Mouse (Mus musculus): ENCODE results near the gene Ang5.
"Not testable (repeated sequence)": the region's sequence is repeated elsewhere in the genome, so short reads cannot be mapped to it uniquely, and the experiment has no call there.

Gene Ang5

DNA sequence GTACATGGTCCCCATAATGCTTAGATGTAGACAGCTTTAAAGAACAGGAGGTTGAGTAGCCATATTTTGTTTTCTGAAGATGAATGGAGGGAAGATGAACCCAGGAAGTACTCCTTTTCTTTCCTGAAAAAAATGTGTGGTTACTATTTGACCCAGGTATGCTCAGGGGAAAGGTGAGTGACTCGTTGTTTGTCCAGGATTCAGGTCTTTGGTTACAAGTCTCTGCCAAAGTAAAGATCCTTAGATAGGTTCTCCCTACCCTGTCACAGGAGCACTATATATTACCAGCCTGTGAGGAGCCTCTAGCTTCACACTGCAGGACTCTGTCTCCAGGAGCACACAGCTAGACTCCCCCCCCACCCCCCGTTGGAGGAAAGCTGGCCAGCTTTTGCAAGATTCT is at the start of gene Ang5:
Gene Ang5 (plus strand): TSS at position 301 of the 400 bp plus-strand sequence.
- DNase-seq (ENCODE audit: low read depth) = not testable (repeated sequence)

DNA sequence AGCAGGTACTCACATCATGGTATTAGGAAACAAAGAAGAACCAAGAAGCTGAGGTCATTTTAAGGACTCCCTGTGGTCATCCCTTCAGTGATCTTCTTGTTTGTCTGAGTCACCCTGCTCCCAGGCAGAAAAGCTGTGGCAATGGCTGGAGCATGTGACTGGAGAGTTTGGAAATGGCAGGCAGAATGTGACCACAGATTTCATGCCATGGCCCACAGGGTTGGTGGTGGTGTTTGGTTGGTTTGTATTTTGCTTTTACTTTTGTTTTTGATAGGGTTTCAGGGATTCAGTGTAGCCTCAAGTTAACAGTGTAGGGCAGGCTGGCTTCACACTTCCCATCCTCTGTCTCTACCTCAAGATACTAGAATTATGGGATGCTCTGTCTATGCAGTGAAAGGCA is 38.7 kb upstream of the Ang5 start:
- DNase-seq (ENCODE audit: low read depth) = not testable (repeated sequence)

DNA sequence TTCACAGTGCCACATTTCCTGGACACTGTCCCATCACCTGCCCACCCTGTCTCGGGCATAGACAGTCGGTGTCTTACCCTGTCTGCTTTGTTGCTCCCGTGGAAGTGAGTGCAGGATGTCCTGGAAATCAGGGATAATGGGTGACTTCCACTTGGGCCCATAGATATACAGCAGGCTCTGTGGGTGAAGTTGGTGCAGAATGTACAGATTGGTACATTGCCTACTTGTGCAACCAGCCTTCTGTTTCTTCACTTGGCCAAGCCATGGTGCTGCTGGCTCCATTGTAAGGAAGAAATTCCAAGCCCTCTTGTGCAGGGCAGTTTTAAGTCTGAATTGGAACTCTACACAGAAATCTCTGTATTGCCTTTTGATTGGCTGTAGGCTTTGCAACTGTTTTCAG is 33.4 kb upstream of the Ang5 start, which contains the start of gene Ear10:
Gene Ear10 (minus strand): TSS at position 101 of the 400 bp plus-strand sequence.
- DNase-seq (ENCODE audit: low read depth) = not testable (repeated sequence)

DNA sequence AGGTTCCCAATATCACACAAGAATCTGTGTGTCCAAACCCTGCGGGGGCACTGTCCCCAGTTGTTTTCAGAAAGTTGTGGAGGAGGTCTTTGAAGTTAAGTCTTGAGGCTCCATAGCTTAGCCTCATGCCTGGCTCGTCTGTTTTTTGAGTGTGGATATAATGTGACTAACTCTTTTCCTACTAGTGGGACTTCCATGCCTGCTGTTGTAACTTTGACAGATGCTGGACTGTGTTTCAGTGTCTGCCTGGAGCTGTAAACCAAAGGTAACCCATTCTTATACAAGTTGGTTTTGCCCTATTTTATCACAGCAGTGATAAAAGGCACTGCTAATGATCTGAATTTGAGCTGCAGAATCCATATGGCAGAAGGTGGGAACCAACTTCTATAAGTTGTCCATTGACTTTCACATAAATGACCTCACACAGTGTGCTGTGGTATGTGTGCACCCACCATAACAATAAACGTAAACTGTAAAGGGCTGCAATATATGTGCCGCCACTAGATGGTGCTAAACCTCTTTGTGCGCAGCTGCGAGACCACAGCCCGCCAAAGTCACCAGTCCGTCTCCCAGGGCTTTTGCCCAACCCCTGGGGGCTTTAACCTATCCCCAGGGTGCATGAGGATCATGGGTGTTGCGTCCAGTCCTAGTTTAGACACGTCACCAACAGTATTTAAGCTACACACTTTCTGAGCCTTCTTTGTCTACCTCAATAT is 32.0 kb upstream of the Ang5 start, which contains the start of gene Gm8113:
Gene Gm8113 (plus strand): TSS at position 703 of the 716 bp plus-strand sequence.
- DNase-seq (ENCODE audit: low read depth) = peak; percentile 68

DNA sequence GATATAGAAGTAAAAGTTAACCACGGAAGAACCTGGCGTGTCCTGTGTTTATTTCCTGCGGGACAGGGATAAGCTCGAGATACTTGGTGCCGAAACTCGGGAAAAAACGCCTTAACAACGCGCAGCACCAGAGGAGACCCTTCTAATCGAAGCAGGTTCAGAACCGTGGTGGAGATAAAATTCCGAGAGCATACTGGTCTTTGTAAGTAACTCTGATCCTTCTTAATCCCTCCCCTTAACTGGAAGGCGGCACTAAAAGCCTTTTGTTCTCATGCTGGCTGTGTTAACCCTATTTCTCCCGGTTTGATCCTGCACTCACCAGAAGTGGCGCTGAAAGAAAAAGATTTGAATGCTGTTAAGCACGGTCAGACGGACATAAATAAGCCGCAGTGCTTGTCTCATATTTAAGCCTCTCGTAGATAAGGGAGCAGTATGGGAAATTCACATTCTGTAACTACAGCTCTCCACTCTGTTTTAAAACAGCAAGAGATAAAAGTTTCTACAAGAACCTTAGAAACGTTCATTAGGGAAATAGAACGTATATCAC is 31.4 kb upstream of the Ang5 start:
- DNase-seq (ENCODE audit: low read depth) = peak; percentile 31

DNA sequence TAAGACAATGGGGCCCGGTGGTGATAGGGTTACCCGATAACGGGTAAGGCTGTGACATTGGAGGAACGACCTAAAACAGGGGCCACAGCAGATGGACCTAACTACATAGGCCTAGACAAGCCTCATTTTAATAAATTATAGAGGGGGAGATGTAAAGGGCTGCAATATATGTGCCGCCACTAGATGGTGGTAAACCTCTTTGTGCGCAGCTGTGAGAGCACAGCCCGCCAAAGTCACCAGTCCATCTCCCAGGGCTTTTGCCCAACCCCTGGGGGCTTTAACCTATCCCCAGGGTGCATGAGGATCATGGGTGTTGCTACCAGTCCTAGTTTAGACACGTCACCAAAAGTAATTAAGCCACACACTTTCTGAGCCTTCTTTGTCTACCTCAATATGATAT is 23.9 kb upstream of the Ang5 start:
- DNase-seq (ENCODE audit: low read depth) = peak; percentile 34

DNA sequence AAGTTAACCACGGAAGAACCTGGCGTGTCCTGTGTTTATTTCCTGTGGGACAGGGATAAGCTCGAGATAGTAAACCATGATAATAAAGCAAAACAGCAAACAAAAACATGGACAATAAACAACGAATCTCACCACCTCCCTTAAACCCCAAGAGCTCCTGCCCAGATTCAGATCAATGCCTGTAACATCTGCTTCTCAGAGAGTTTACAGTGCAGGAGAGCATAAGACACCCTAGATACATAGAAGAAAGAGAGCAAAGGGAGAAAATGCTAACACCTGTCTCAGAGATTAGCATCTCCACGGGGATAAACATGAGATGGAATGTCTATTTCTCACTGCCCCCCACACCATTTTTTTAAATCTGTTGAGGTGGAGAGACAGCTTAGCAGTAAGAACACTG is 23.5 kb upstream of the Ang5 start:
- not testable (repeated sequence) for DNase-seq (ENCODE audit: low read depth)

DNA sequence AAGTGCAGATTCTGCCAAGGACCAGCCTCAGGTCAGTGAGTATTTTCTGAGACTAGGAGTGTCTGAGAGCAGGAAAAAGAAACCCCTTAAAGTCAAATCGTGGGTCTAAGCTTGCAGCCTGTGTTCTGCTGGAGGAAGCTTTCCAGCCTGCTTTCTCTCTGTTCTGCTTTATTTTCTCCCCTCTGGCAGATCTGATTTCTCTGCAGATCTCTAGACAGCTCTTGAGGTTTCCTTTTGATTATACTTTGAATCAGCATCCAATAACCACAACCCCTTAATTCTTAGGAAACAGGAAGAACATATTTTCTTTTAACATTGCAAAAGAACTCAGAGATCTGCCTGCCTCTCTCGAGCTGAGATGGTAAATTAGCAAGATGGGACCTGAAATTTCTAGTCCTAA is 3.5 kb upstream of the Ang5 start:
- not testable (repeated sequence) for DNase-seq (ENCODE audit: low read depth)

DNA sequence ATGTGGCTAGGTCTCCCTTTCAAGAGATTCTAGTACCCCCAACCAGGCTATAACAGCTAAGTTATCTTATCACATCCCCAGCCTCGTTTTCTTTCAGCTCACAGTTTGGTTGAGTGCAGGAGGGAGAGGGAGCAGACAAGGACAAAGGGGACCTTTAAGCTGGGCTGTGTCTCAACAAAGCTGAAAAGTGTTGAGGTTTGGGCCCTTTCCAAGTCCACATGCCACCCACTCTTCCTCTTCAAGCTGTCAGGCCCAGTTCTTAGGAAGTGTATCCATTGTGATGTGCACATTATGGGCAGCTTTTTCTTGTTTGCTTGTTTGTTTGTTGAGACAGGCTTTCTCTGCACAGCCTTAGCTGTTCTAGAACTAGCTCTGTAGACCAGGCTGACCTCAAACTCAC is 1.8 kb upstream of the Ang5 start:
- DNase-seq (ENCODE audit: low read depth) = not testable (repeated sequence)

DNA sequence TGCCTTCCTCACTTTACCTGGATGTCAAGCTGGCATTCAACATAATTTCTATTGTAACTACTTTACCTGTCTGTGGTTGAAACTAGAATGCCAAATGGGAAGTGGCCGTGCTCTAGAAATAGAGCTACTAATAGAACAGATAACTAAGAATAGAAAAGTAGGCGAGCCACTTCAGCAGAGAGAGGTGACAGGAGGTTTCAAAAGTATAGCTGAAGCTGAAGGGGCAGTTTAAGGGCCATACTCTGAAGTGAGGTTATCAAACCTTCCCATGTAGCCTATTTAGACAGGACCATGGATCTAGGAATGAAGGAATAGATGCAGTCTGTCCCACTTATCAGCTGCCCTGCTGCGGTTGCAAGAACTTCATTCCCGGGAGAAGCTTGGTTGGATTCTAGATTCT is 26.6 kb downstream of the Ang5 start:
- no peak for DNase-seq (ENCODE audit: low read depth)

DNA sequence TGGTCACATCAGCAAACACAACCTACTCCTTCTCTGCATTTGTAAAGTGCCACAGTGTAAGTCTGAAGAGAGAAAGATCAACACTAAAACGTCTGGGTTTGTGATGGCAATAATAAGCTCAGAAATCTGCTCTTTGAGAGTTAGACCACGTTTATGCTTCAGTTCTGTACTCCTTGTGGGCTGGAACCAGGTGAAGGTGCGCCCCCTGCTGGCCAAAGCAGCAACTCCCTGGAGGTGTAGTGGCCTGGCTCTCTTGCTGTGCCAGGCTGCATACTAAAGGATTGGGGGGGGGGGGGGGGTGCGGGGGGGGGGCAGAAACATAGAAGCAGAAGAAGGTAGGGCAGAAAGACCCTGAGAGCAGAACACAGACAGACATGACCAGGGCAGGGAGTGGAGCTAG is 27.0 kb downstream of the Ang5 start:
- DNase-seq (ENCODE audit: low read depth) = peak; percentile 44

DNA sequence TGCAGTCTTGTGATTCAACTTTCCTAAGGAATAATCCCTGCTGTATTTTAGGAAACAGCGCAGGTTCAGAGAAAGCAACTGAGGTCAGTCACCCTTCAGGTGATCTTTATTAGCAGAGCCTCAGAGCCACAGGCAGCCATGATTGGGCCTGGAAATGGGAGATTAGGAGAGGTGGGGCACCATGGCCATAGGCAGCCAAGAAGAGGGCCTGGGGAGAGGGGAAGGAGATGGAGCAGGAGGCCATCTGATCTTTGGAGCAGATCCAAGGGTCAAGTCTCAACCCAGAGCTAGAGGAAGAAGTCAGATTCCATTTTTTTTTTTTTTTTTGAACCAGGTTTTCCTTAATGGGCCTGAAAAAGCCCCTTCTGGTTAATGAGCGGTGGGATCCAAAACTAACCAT is 29.3 kb downstream of the Ang5 start:
- DNase-seq (ENCODE audit: low read depth) = no peak

DNA sequence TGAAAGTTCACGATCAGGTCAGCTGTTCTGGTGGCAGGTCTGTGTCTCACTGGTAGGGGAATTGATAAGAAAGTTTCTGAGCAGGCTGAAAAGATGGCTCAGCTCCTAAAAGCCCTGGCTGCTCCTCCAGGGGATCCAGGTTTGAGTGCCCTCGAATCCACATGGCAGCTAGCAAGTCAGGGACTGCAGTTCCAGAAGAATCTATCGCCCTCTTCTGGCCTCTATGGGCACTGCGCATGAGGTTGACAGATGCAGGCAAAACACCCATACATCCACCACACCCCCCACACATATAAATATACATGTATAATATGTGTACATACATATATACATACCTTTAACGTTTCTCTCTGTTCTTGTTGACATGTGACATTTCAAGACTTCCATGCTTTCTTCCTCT is 30.5 kb downstream of the Ang5 start:
- peak; percentile 32 for DNase-seq (ENCODE audit: low read depth)

DNA sequence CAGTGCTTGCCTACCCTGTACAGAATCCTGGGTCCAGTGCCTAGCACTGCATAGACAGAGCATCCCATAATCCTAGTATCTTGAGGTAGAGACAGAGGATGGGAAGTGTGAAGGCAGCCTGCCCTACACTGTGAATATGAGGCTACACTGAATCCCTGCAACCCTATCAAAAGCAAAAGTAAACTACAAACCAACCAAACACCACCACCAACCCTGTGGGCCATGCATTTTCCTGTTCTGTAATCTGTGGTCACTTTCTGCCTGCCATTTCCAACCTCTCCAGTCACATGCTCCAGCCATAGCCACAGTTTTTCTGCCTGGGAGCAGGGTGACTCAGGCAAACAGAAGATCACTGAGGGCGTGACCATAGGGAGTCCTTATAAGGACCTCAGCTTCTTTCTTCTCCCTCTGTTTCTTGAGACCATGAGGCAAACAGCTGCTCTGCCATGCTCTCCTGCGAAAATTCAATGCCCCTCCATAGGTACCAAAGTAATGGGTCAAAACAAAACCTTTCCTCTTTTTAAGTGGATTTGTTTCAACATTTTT is 41.7 kb downstream of the Ang5 start:
- DNase-seq (ENCODE audit: low read depth) = not testable (repeated sequence)

DNA sequence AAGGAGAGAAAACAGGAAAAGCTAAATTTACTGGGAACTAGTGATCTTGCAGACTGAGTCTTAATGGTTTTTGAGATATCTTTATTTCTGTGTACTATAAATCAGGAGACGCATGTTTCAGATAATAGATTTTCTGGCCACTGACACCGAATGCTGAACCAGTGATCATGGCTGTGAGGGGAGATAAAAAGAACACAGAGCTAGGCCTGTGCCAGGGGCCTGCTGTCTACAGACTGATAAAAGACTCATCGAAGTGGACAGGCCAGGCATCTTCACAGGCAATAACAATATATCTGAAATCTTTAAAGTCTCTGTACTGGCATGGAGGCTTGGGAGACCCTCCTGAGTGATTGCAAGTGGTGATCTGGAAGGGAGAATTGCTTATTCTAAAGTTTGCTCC is 44.7 kb downstream of the Ang5 start:
- no peak for DNase-seq (ENCODE audit: low read depth)

DNA sequence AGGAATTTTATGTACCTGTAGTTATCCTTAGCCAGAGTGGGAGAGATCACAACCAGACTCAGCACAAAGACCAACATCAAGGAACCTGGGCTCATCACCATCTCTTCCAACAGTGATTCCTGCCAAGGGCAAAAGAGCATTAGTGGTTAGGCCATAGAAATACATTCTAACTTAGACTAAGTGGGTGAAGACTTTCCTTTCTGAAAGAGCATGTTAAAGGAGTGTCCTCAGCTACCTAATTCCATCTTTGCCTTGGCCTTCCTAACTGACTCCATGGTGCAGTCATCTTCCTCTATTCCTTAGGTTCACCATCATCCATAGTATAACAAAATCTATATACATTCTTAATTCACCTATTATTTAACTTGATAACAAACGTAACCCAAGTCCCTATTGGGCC is 45.3 kb downstream of the Ang5 start, which contains the start of gene Ang6:
Gene Ang6 (minus strand): TSS at position 101 of the 400 bp plus-strand sequence.
- DNase-seq (ENCODE audit: low read depth) = no peak

DNA sequence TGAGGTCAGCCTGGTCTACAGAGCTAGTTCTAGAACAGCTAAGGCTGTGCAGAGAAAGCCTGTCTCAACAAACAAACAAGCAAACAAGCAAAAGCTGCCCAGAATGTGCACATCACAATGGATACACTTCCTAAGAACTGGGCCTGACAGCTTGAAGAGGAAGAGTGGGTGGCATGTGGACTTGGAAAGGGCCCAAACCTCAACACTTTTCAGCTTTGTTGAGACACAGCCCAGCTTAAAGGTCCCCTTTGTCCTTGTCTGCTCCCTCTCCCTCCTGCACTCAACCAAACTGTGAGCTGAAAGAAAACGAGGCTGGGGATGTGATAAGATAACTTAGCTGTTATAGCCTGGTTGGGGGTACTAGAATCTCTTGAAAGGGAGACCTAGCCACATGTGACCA is 51.2 kb downstream of the Ang5 start:
- not testable (repeated sequence) for DNase-seq (ENCODE audit: low read depth)

DNA sequence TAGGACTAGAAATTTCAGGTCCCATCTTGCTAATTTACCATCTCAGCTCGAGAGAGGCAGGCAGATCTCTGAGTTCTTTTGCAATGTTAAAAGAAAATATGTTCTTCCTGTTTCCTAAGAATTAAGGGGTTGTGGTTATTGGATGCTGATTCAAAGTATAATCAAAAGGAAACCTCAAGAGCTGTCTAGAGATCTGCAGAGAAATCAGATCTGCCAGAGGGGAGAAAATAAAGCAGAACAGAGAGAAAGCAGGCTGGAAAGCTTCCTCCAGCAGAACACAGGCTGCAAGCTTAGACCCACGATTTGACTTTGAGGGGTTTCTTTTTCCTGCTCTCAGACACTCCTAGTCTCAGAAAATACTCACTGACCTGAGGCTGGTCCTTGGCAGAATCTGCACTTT is 52.8 kb downstream of the Ang5 start:
- not testable (repeated sequence) for DNase-seq (ENCODE audit: low read depth)
